Mouse (Mus musculus) MEL (cell line): Measurements from ENCODE around the gene Abhd17b. TPM values are rescaled to one million over a fixed set of nuclear protein-coding genes. Genes with fewer than 3 reads are reported as not detected.

Experiments
- DNase-seq: peaks from one replicate; pipeline ENCODE4 v3.0.0; 2011; ENCODE audit warnings: low read depth, low spot score
- H3K27ac ChIP-seq: 2 replicates; pipeline ENCODE4 v1.5.1; 2012; ENCODE audit warnings: low read depth, mild to moderate bottlenecking, control low read depth, low read length, moderate library complexity; ENCODE audit not compliant: control insufficient read depth
- H3K27me3 ChIP-seq, 2 experiments: fragments of 150-350 bp in 1 of 2; sonication (generic) in 1 of 2; 2 replicates each; pipeline ENCODE4 v1.6.1; 2012; ENCODE audit warnings: low read length in 2 of 2, mild to moderate bottlenecking in 2 of 2, improper control_type of control experiment in 1 of 2, moderate library complexity in 1 of 2; ENCODE audit not compliant: insufficient read depth in 2 of 2, control insufficient read depth in 1 of 2
- H3K36me3 ChIP-seq, 2 experiments: 2 replicates each; pipeline ENCODE4 v1.6.1; 2012 to 2014; ENCODE audit warnings: low read length in 2 of 2, improper control_type of control experiment in 1 of 2, inconsistent platforms in 1 of 2, mild to moderate bottlenecking in 1 of 2; ENCODE audit not compliant: insufficient read depth in 2 of 2, control insufficient read depth in 1 of 2
- H3K4me1 ChIP-seq, 2 experiments: fragments of 150-350 bp in 1 of 2; sonication (generic) in 1 of 2; 2 replicates each; pipeline ENCODE4 v1.6.1; 2012; ENCODE audit warnings: low read length in 2 of 2, improper control_type of control experiment in 1 of 2, mild to moderate bottlenecking in 1 of 2; ENCODE audit not compliant: insufficient read depth in 2 of 2, control insufficient read depth in 1 of 2
- H3K4me3 ChIP-seq, 2 experiments: fragments of 150-350 bp in 1 of 2; sonication (generic) in 1 of 2; 2 replicates each; pipeline ENCODE4 v1.5.1; 2012; ENCODE audit warnings: low read depth in 2 of 2, low read length in 2 of 2, mild to moderate bottlenecking in 2 of 2, moderate library complexity in 2 of 2, control low read depth in 1 of 2, improper control_type of control experiment in 1 of 2; ENCODE audit not compliant: control insufficient read depth in 1 of 2, insufficient read depth in 1 of 2
- H3K79me2 ChIP-seq: 2 replicates; pipeline ENCODE4 v1.6.1; 2012; ENCODE audit warnings: mild to moderate bottlenecking, low read length, moderate library complexity; ENCODE audit not compliant: control insufficient read depth, poor library complexity, insufficient read depth
- H3K9ac ChIP-seq: 2 replicates; pipeline ENCODE4 v1.6.1; 2012; ENCODE audit warnings: low read depth, mild to moderate bottlenecking, control low read depth, low read length, moderate library complexity; ENCODE audit not compliant: control insufficient read depth, poor library complexity, severe bottlenecking
- H3K9me3 ChIP-seq: fragments of 150-350 bp; sonication (generic); replicated peaks from 2 replicates; pipeline ENCODE4 v1.6.1; 2012; ENCODE audit warnings: mild to moderate bottlenecking, low read length, improper control_type of control experiment, moderate library complexity; ENCODE audit not compliant: insufficient read depth
- BHLHE40 ChIP-seq: IDR thresholded peaks from 2 replicates; pipeline ENCODE4 v1.6.1; 2012; ENCODE audit warnings: low read depth, mild to moderate bottlenecking, inconsistent platforms, low read length, improper control_type of control experiment, borderline replicate concordance
- CHD1 ChIP-seq: IDR thresholded peaks from 2 replicates; pipeline ENCODE4 v1.6.1; 2012; ENCODE audit warnings: low read depth, mild to moderate bottlenecking, inconsistent platforms, low read length, improper control_type of control experiment
- CHD2 ChIP-seq: IDR thresholded peaks from 2 replicates; pipeline ENCODE4 v1.6.1; 2011; ENCODE audit warnings: low read length, improper control_type of control experiment
- EP300 ChIP-seq, 2 experiments: IDR thresholded peaks; 2 replicates each; pipeline ENCODE4 v1.6.1; 2011; ENCODE audit warnings: improper control_type of control experiment in 2 of 2, low read length in 2 of 2, low read depth in 1 of 2, mild to moderate bottlenecking in 1 of 2
- GABPA ChIP-seq: IDR thresholded peaks from 2 replicates; pipeline ENCODE4 v1.6.1; 2012; ENCODE audit warnings: low read depth, mild to moderate bottlenecking, inconsistent platforms, low read length, improper control_type of control experiment, moderate library complexity
- GATA1 ChIP-seq: IDR thresholded peaks from 2 replicates; pipeline ENCODE4 v1.6.1; 2011; ENCODE audit warnings: low read depth, low read length, improper control_type of control experiment
- HCFC1 ChIP-seq: IDR thresholded peaks from 2 replicates; pipeline ENCODE4 v1.6.1; 2012; ENCODE audit warnings: low read depth, mild to moderate bottlenecking, inconsistent platforms, low read length, improper control_type of control experiment, moderate library complexity
- KAT2A ChIP-seq: conservative IDR thresholded peaks from 2 replicates; pipeline ENCODE4 v1.6.1; 2012; ENCODE audit warnings: low read depth, low read length, improper control_type of control experiment, inconsistent platforms
- MAX ChIP-seq: IDR thresholded peaks from 2 replicates; pipeline ENCODE4 v1.6.1; 2011; ENCODE audit warnings: low read length, improper control_type of control experiment
- MXI1 ChIP-seq: IDR thresholded peaks from 2 replicates; pipeline ENCODE4 v1.6.1; 2011; ENCODE audit warnings: mild to moderate bottlenecking, low read depth, low read length, improper control_type of control experiment
- MYB ChIP-seq: IDR thresholded peaks from 2 replicates; pipeline ENCODE4 v1.6.1; 2011; ENCODE audit warnings: mild to moderate bottlenecking, low read depth, low read length, improper control_type of control experiment
- MYC ChIP-seq: IDR thresholded peaks from 2 replicates; pipeline ENCODE4 v1.6.1; 2011; ENCODE audit warnings: low read depth, mild to moderate bottlenecking, low read length, improper control_type of control experiment, moderate library complexity
- POLR2AphosphoS5 ChIP-seq: IDR thresholded peaks from 2 replicates; pipeline ENCODE4 v1.6.1; 2012; ENCODE audit warnings: low read depth, borderline replicate concordance, mild to moderate bottlenecking, inconsistent platforms, low read length, moderate library complexity, mixed read lengths
- RAD21 ChIP-seq: IDR thresholded peaks from 2 replicates; pipeline ENCODE4 v1.6.1; 2011; ENCODE audit warnings: mild to moderate bottlenecking, low read depth, low read length, improper control_type of control experiment
- RCOR1 ChIP-seq: IDR thresholded peaks from 2 replicates; pipeline ENCODE4 v1.6.1; 2012; ENCODE audit warnings: low read depth, mild to moderate bottlenecking, inconsistent platforms, low read length, improper control_type of control experiment
- SIN3A ChIP-seq: IDR thresholded peaks from 2 replicates; pipeline ENCODE4 v1.6.1; 2012; ENCODE audit warnings: low read length, improper control_type of control experiment, inconsistent platforms
- TAL1 ChIP-seq: IDR thresholded peaks from 2 replicates; pipeline ENCODE4 v1.6.1; 2012; ENCODE audit warnings: mild to moderate bottlenecking, inconsistent platforms, low read length, moderate library complexity, mixed read lengths
- TBP ChIP-seq: IDR thresholded peaks from 2 replicates; pipeline ENCODE4 v1.8.0; 2011; ENCODE audit warnings: low read depth, low read length, improper control_type of control experiment
- USF2 ChIP-seq, 2 experiments: IDR thresholded peaks; 2 replicates each; pipeline ENCODE4 v1.6.1; 2011 to 2012; ENCODE audit warnings: improper control_type of control experiment in 2 of 2, low read length in 2 of 2, borderline replicate concordance in 1 of 2, inconsistent platforms in 1 of 2, low read depth in 1 of 2, mild to moderate bottlenecking in 1 of 2; ENCODE audit not compliant: insufficient read depth in 1 of 2
- ZKSCAN1 ChIP-seq: IDR thresholded peaks from 2 replicates; pipeline ENCODE4 v1.6.1; 2012; ENCODE audit warnings: low read depth, mild to moderate bottlenecking, inconsistent platforms, low read length, improper control_type of control experiment, moderate library complexity
- ZMIZ1 ChIP-seq: IDR thresholded peaks from 2 replicates; pipeline ENCODE4 v1.6.1; 2012; ENCODE audit warnings: low read depth, mild to moderate bottlenecking, inconsistent platforms, low read length, improper control_type of control experiment, moderate library complexity
- ZNF384 ChIP-seq: IDR thresholded peaks from 2 replicates; pipeline ENCODE4 v1.6.1; 2012; ENCODE audit warnings: low read depth, mild to moderate bottlenecking, inconsistent platforms, low read length, improper control_type of control experiment
- polyA plus RNA-seq, 2 experiments: library from polyadenylated mRNA; stranded (reverse) in 1 of 2; unstranded in 1 of 2; fragments of >175 nt in 1 of 2; fragments of >200 nt in 1 of 2; gene quantifications; 2 replicates each; pipeline versions ENCODE4 v1.2.1 to v1.2.4; 2012; ENCODE audit warnings: low replicate concordance in 2 of 2, low read depth in 1 of 2; ENCODE audit not compliant: insufficient read length in 2 of 2, insufficient read depth in 1 of 2, missing spikeins in 1 of 2
- total RNA-seq: library from RNA; depleted of rRNA; stranded (reverse); fragments of 300-350 nt; gene quantifications from 2 replicates; pipeline ENCODE4 v1.2.3, GENCODE M21; 2012

Abhd17b gene
- total and polyA plus RNA-seq, 3 experiments, result 15.8 to 173 (median 16.1) TPM

DNA sequence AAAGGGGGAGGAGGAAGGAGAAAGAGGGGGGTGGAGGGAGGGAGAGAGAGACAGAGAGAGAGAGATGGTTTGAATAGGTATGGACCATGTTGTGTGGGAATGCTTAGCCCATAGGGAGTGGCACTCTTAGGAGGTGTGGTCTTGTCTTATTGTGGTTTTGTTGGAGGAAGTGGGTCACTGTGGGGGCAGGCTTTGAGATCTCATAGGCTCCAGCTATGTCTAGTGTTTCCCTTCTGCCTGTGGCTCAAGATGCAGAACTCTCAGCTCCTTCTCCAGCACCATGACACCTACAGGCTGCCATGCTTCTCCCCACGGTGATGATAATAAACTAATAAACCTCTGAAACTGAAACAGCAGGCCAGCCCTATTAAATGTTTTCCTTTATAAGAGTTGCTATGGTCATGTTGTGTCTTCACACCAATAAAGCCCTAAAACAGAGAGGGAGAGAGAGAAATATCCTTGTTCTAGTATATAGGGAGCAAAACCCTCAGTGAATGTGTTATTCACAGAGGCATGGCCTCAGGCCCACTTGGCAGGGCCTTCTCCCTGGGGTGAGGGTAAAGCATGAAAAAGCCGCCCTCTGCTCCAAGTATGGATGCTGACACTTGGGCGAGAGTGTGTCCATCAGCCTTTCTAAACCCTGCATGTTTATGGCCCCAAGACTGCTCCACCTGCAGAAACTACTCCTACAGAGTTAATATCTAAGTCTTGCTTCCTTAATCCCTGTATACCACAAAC, 29.4 kb upstream of the Abhd17b start:
- Histone ChIP-seq H3K9me3 (no peaks in the 10 kb centered on the region), H3K4me3 (no peak overlapping the region), H3K36me3 (peaks cover 0 to 4% of the 10 kb centered on the region in 2 experiments; a peak in 3 of 4 replicates), H3K27ac (no peak overlapping the region), H3K9ac (no peak overlapping the region), H3K79me2 (no peaks in the 10 kb centered on the region), H3K27me3 (no peaks in the 10 kb centered on the region), H3K4me1 (peaks cover 0 to 3% of the 10 kb centered on the region in 2 experiments; a peak in 1 of 4 replicates)
- no peak for TF ChIP-seq CHD2
- TF ChIP-seq CHD1, result no peak
- TF ChIP-seq MAX, result no peak
- TF ChIP-seq MXI1, result no peak
- no peak for TF ChIP-seq ZKSCAN1
- no peak for TF ChIP-seq POLR2AphosphoS5
- no peak for TF ChIP-seq MYC
- no peak for TF ChIP-seq TBP
- no peak for TF ChIP-seq SIN3A
- TF ChIP-seq RCOR1, result no peak
- no peak for TF ChIP-seq ZNF384
- TF ChIP-seq USF2 (IDR thresholded peaks at IDR 0.05; ENCODE audit: borderline replicate concordance in 1 of 2, insufficient read depth in 1 of 2, low read depth in 1 of 2, low read length in 2 of 2), result no peak
- no peak for TF ChIP-seq EP300 (IDR thresholded peaks at IDR 0.05; ENCODE audit: low read depth in 1 of 2, low read length in 2 of 2)
- no peak for TF ChIP-seq TAL1
- no peak for TF ChIP-seq MYB
- TF ChIP-seq GABPA, result no peak
- no peak for TF ChIP-seq RAD21
- TF ChIP-seq KAT2A, result no peak
- peak; percentile 64 for DNase-seq

- H3K36me3 ChIP-seq, result peaks cover 0 to 4% of the 10 kb centered on the region in 2 experiments; a peak in 2 of 4 replicates
- no peak overlapping the region for H3K9ac ChIP-seq
- no peak overlapping the region for H3K27ac ChIP-seq
- peaks cover 0 to 3% of the 10 kb centered on the region in 2 experiments; a peak in 1 of 4 replicates for H3K4me1 ChIP-seq
- H3K79me2 ChIP-seq, result no peaks in the 10 kb centered on the region
- H3K27me3 ChIP-seq, result no peaks in the 10 kb centered on the region
- no peak overlapping the region for H3K4me3 ChIP-seq
- TF ChIP-seq MYC (no peak), MYB (no peak), MXI1 (no peak), HCFC1 (no peak), KAT2A (no peak), ZNF384 (no peak), GABPA (no peak), GATA1 (no peak), BHLHE40 (no peak), ZMIZ1 (no peak), RAD21 (no peak)
- DNase-seq, result no peak
- no peaks in the 10 kb centered on the region for H3K9me3 ChIP-seq
These were observed 28.8 kb upstream of the Abhd17b start for GRCm38 (mm10) chr19:21624148-21624535.
